Mouse (Mus musculus) lung, adult 2 months (tissue): Measurements from ENCODE around the gene Trpm6.

ENCODE experiments used
- CTCF ChIP-seq: fragments of 200-500 bp; IDR thresholded peaks from 2 replicates; pipeline ENCODE4 v1.5.1; 2011; ENCODE audit warnings: mild to moderate bottlenecking, low read length, control low read depth; ENCODE audit not compliant: insufficient read depth
- POLR2A ChIP-seq: fragments of 200-500 bp; IDR thresholded peaks from 2 replicates; pipeline ENCODE4 v1.6.1; 2011; ENCODE audit warnings: low read depth, mild to moderate bottlenecking, control low read depth, low read length, borderline replicate concordance; ENCODE audit errors: extremely low read depth

- TF ChIP-seq POLR2A (no peak), CTCF (no peak)
Measured at GRCm38 (mm10) chr19:18879264-18879663, 129.5 kb downstream of the Trpm6 start.
